Mouse (Mus musculus): Measurements from ENCODE around the gene Sugct.

DNA sequence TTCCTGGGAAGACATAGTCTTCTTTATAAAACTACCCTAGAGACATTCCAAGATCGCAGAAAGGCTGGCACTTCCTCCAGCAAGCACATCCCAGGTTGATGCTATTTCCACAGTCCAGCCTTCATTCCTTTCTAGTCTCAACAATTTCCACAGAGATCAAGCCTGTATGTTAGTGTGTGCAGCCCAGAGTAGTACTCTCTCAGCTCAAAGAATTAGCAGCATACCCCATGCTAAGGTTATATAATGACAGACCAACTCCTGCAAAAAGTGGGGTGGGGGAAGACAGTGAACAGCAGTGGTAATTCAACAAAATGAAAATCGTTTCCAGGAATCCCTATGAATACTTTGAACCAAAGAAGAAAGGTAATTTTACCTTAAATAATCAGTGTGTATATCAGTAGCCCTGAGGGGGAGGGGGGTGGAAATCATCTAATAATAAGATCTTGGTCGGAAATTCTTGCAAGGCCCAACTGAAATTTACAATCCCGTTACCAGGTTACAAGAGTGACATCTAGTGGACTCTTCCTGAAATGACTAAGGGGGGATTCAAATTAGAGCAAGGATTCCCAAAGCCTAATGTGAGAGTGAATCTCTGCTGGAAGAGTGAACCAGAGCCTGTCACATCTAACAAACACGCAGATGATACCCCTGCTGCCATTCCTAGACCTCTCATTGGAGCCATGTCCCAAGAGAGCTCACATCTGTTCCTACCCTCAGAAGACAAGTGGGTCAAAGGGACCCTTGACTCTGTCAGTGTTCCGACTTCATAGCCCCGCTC lies 263.0 kb downstream of the Sugct start:
- TF ChIP-seq CTCF (IDR thresholded peaks at IDR 0.05; ENCODE audit: extremely low read depth, insufficient read depth, insufficient read length, insufficient replicate concordance) (no peak), POLR2A (IDR thresholded peaks at IDR 0.05; ENCODE audit: low read depth, low read length) (no peak)

All from spleen, adult 2 months (tissue).